Mouse (Mus musculus) myocyte (in vitro differentiated cells): ENCODE results near the gene Cab39l. TPM values are rescaled to one million over a fixed set of nuclear protein-coding genes. Genes with fewer than 3 reads are reported as not detected.
A peak's percentile ranks its signal among the peaks of the same experiment; 100 is the strongest.

ENCODE experiments used
- H3K27me3 ChIP-seq: one replicate; pipeline ENCODE4 v1.6.1; 2011; ENCODE audit not compliant: control insufficient read depth, insufficient read depth, insufficient read length
- H3K36me3 ChIP-seq: one replicate; pipeline ENCODE4 v1.6.1; 2011; ENCODE audit not compliant: control insufficient read depth, insufficient read depth
- H3K4me2 ChIP-seq: one replicate; pipeline ENCODE4 v1.6.1; 2011; ENCODE audit warnings: low read depth, control low read depth
- H3K4me3 ChIP-seq: one replicate; pipeline ENCODE4 v1.5.1; 2011; ENCODE audit warnings: mild to moderate bottlenecking, control low read depth, moderate library complexity
- H3K79me2 ChIP-seq: one replicate; pipeline ENCODE4 v1.6.1; 2011; ENCODE audit not compliant: control insufficient read depth, insufficient read depth
- H3ac ChIP-seq: one replicate; pipeline ENCODE4 v1.6.1; 2011; ENCODE audit not compliant: control insufficient read depth, insufficient read length
- CEBPB ChIP-seq: IDR thresholded peaks from 2 replicates; pipeline ENCODE4 v1.6.1; 2011; ENCODE audit warnings: mild to moderate bottlenecking, moderate library complexity; ENCODE audit not compliant: poor library complexity, insufficient read depth, severe bottlenecking
- E2F4 ChIP-seq: IDR thresholded peaks from one replicate; pipeline ENCODE4 v1.6.1; 2011; ENCODE audit warnings: mild to moderate bottlenecking, control low read depth, moderate library complexity; ENCODE audit not compliant: insufficient read depth
- MAX ChIP-seq: IDR thresholded peaks from one replicate; pipeline ENCODE4 v1.6.1; 2011; ENCODE audit warnings: low read depth, mild to moderate bottlenecking, control low read depth
- MYOD1 ChIP-seq, 3 experiments: IDR thresholded peaks; one replicate each; pipeline ENCODE4 v1.6.1; 2011; ENCODE audit warnings: control low read depth in 2 of 3, low read depth in 2 of 3, mild to moderate bottlenecking in 2 of 3, moderate library complexity in 1 of 3; ENCODE audit not compliant: insufficient read length in 2 of 3, control insufficient read depth in 1 of 3
- MYOG ChIP-seq, 3 experiments: IDR thresholded peaks; one replicate each; pipeline ENCODE4 v1.6.1; 2011; ENCODE audit warnings: control low read depth in 2 of 3, low read depth in 2 of 3, mild to moderate bottlenecking in 2 of 3; ENCODE audit not compliant: insufficient read length in 2 of 3, control insufficient read depth in 1 of 3, insufficient read depth in 1 of 3
- POLR2A ChIP-seq: IDR thresholded peaks from one replicate; pipeline ENCODE4 v1.6.1; 2011; ENCODE audit warnings: low read depth, mild to moderate bottlenecking, control low read depth, moderate library complexity; ENCODE audit not compliant: insufficient read length
- POLR2AphosphoS2 ChIP-seq: IDR thresholded peaks from one replicate; pipeline ENCODE4 v1.6.1; 2011; ENCODE audit warnings: low read depth, control low read depth; ENCODE audit not compliant: insufficient read length
- REST ChIP-seq: IDR thresholded peaks from one replicate; pipeline ENCODE4 v1.6.1; 2011; ENCODE audit warnings: mild to moderate bottlenecking, control low read depth, moderate library complexity; ENCODE audit not compliant: insufficient read depth, insufficient read length
- SRF ChIP-seq: IDR thresholded peaks from one replicate; pipeline ENCODE4 v1.6.1; 2011; ENCODE audit warnings: low read depth; ENCODE audit not compliant: control insufficient read depth, insufficient read length
- TCF12 ChIP-seq: IDR thresholded peaks from one replicate; pipeline ENCODE4 v1.6.1; 2011; ENCODE audit warnings: mild to moderate bottlenecking, control low read depth; ENCODE audit not compliant: poor library complexity, insufficient read depth, severe bottlenecking
- TCF3 ChIP-seq: IDR thresholded peaks from one replicate; pipeline ENCODE4 v1.6.1; 2011; ENCODE audit warnings: low read depth, control low read depth; ENCODE audit not compliant: insufficient read length
- USF1 ChIP-seq: IDR thresholded peaks from one replicate; pipeline ENCODE4 v1.6.1; 2011; ENCODE audit warnings: low read depth, mild to moderate bottlenecking, control low read depth, moderate library complexity
- polyA plus RNA-seq: library from polyadenylated mRNA; unstranded; fragments of >200 nt; fragmentation: generic; extraction: Trizol; gene quantifications from one replicate; pipeline ENCODE4 v1.2.1, GENCODE M21; 2012; ENCODE audit warnings: missing spikeins

Gene Cab39l
- polyA plus RNA-seq, 1 experiment, result 8.3 TPM

GRCm38 (mm10) chr14:59625158-59625805 lies 184.5 kb downstream of the Cab39l start, which contains the start of gene Shisa2:
TSS of gene Shisa2 (plus strand) at chr14:59625308.
- Histone ChIP-seq H3ac (peak within 1 kb of the TSS; percentile 29), H3K36me3 (no peaks in the 10 kb centered on the region), H3K4me3 (peak within 1 kb of the TSS; percentile 12), H3K79me2 (no peaks in the 10 kb centered on the region), H3K4me2 (peak within 1 kb of the TSS; percentile 45), H3K27me3 (peaks cover 19% of the 10 kb centered on the region)
- TF ChIP-seq POLR2A, result peak; percentile 54
- no peak for TF ChIP-seq E2F4
- no peak for TF ChIP-seq TCF3
- peak in 1 of 3 experiments; percentile 13 for TF ChIP-seq MYOG (IDR thresholded peaks at IDR 0.05; ENCODE audit: control insufficient read depth in 1 of 3, insufficient read depth in 1 of 3, insufficient read length in 2 of 3, low read depth in 2 of 3)
- TF ChIP-seq USF1, result no peak
- TF ChIP-seq REST, result no peak
- TF ChIP-seq MYOD1 (IDR thresholded peaks at IDR 0.05; ENCODE audit: control insufficient read depth in 1 of 3, insufficient read length in 2 of 3, low read depth in 2 of 3), result no peak
- TF ChIP-seq CEBPB, result no peak
- no peak for TF ChIP-seq POLR2AphosphoS2
- TF ChIP-seq TCF12, result no peak

- H3K27me3 ChIP-seq, result peaks cover 19% of the 10 kb centered on the region
- TF ChIP-seq MAX (no peak), CEBPB (no peak), REST (no peak), TCF3 (peak; percentile 43), MYOD1 (IDR thresholded peaks at IDR 0.05; ENCODE audit: control insufficient read depth in 1 of 3, insufficient read length in 2 of 3, low read depth in 2 of 3) (peak in 2 of 3 experiments; percentile 41 to 78), TCF12 (no peak), E2F4 (no peak), SRF (no peak), POLR2AphosphoS2 (no peak), POLR2A (no peak), MYOG (IDR thresholded peaks at IDR 0.05; ENCODE audit: control insufficient read depth in 1 of 3, insufficient read depth in 1 of 3, insufficient read length in 2 of 3, low read depth in 2 of 3) (peak in 2 of 3 experiments; percentile 74 to 86), USF1 (no peak)
Observed at GRCm38 (mm10) chr14:59625806-59626364, 185.1 kb downstream of the Cab39l start.

GRCm38 (mm10) chr14:59626711-59627110 lies 185.9 kb downstream of the Cab39l start:
- no peak for TF ChIP-seq CEBPB
- TF ChIP-seq POLR2AphosphoS2, result no peak
- no peak for TF ChIP-seq TCF3
- Histone ChIP-seq H3K4me3 (peak overlapping the region; percentile 12), H3K36me3 (no peaks in the 10 kb centered on the region)

More at GRCm38 (mm10) chr14:59625806-59626364, 185.1 kb downstream of the Cab39l start:
- H3ac ChIP-seq, result peak overlapping the region; percentile 29
- peak overlapping the region; percentile 12 for H3K4me3 ChIP-seq
- H3K4me2 ChIP-seq, result peak overlapping the region; percentile 30
- H3K79me2 ChIP-seq, result no peaks in the 10 kb centered on the region
- H3K36me3 ChIP-seq, result no peaks in the 10 kb centered on the region

GRCm38 (mm10) chr14:59627142-59627680 lies 186.4 kb downstream of the Cab39l start:
- H3K36me3 ChIP-seq, result no peaks in the 10 kb centered on the region
- peak overlapping the region; percentile 16 for H3K4me2 ChIP-seq
- no peak for TF ChIP-seq MYOG (IDR thresholded peaks at IDR 0.05; ENCODE audit: control insufficient read depth in 1 of 3, insufficient read depth in 1 of 3, insufficient read length in 2 of 3, low read depth in 2 of 3)
- no peak for TF ChIP-seq POLR2A
- no peak for TF ChIP-seq MAX
- no peak for TF ChIP-seq E2F4
- no peak for TF ChIP-seq MYOD1 (IDR thresholded peaks at IDR 0.05; ENCODE audit: control insufficient read depth in 1 of 3, insufficient read length in 2 of 3, low read depth in 2 of 3)
- no peak for TF ChIP-seq TCF3
- H3K27me3 ChIP-seq, result peaks cover 19% of the 10 kb centered on the region
- H3K4me3 ChIP-seq, result peak overlapping the region; percentile 12
- H3K79me2 ChIP-seq, result no peaks in the 10 kb centered on the region
- H3ac ChIP-seq, result no peak overlapping the region

More at GRCm38 (mm10) chr14:59626711-59627110, 185.9 kb downstream of the Cab39l start:
- Histone ChIP-seq H3K79me2 (no peaks in the 10 kb centered on the region), H3K27me3 (peaks cover 19% of the 10 kb centered on the region), H3K4me2 (peak overlapping the region; percentile 38), H3ac (peak overlapping the region; percentile 29)

- Histone ChIP-seq H3K4me2 (peak overlapping the region; percentile 32), H3K27me3 (peaks cover 19% of the 10 kb centered on the region), H3K79me2 (no peaks in the 10 kb centered on the region), H3ac (no peak overlapping the region), H3K4me3 (peak overlapping the region; percentile 12), H3K36me3 (no peaks in the 10 kb centered on the region)
- peak in 1 of 3 experiments; percentile 58 for TF ChIP-seq MYOD1 (IDR thresholded peaks at IDR 0.05; ENCODE audit: control insufficient read depth in 1 of 3, insufficient read length in 2 of 3, low read depth in 2 of 3)
- no peak for TF ChIP-seq TCF3
- TF ChIP-seq MYOG (IDR thresholded peaks at IDR 0.05; ENCODE audit: control insufficient read depth in 1 of 3, insufficient read depth in 1 of 3, insufficient read length in 2 of 3, low read depth in 2 of 3), result peak in 2 of 3 experiments; percentile 56 to 63
Observed at GRCm38 (mm10) chr14:59627823-59628222, 187.1 kb downstream of the Cab39l start.
